Mouse (Mus musculus) T-helper 2 cell (primary cell): Measurements from ENCODE around the gene Ankrd13d.

Source experiments
- in situ Hi-C: fragments of 300-600 bp; cut with MboI, MseI; formaldehyde crosslinking; loops from one replicate; pipeline ENCODE4 v1.15.1; 2025; ENCODE audit warnings: high pct_unique_total_duplicates

Ankrd13d gene

DNA sequence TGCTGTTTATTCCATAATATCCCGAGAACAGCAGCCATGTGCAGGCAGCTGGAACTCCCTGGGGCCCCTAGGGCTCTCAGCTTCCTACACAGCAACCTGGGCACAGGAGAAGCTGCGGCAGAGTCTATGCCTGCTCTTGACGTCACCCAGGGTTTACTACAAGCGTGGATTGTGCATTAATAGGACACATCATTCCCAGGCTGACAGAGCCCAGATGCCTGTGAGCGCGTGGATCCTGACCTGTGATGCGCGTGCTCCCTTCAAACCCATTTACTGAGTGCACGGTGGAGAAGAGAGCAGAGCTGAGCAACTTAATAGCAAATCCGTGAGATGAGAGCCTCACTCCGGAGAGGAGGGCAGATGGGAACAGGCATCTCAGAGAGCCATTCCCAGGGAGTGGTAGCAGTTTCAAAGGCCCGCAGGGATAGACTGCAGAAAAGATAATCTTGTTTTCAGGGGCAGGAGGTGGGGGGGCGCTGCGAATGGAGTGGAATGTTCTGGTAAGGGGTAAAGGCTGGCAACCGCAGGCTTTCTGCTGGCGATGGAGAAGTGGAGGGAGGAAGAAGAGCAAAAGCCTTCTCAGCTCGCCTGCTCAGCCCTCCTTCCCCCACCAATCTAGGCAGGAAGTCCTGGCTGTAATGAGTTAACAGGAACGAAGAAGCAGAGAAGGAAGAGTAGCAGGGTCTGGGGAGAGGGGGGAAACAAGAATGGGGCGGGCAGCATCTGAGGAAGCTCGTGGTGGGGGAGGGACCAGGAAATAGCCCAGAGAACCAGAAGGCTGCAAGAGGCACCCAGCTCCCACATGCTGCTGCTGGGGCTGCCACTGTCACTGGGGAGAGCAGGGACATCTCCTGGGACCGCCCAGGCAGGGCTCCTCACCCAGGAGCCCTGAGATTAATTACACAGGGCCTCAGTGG lies 19.1 kb upstream of the Ankrd13d start:
- in situ Hi-C loops, result no loop called here

DNA sequence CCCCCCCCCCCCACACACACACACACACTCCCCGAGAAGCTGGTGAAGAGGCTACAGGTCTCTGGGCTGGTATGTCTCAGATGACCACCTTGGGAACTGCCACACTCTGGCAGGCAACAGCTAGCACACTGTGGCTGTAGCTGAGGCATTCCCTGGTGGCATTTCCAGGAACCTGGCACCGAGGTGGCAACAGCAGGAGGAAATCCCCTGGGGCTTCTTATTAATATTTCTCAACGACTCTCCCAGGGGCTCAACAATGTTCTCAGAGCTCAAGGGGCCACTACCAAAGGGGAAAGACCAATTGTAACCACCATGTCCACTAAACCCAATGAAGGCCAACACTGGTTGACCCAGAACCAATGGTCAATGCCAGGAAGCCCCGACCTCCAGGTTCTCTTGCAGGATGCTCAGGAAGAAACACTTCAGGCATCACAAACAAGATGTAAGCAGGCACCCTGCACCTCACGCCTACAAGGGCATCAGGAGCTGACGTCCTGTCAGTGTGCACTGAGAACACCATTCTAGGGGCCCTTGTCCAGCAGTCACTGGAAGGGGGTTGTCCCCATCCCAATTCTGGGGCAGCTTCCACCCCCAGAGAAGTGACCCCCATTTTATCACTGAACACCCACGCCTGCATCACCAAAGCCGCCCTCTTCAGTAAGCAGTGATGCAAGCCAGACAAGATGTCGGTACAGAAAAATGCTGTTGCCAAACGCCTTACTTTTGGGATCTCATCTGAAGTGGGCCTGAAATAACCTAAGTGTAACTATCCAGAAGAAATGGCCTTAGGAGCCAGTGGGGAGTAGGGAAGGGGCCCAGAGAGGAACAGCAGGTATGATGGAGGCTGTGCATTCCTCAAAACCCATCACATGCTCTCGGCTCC lies 18.2 kb upstream of the Ankrd13d start:
- in situ Hi-C loops, result no loop called here

DNA sequence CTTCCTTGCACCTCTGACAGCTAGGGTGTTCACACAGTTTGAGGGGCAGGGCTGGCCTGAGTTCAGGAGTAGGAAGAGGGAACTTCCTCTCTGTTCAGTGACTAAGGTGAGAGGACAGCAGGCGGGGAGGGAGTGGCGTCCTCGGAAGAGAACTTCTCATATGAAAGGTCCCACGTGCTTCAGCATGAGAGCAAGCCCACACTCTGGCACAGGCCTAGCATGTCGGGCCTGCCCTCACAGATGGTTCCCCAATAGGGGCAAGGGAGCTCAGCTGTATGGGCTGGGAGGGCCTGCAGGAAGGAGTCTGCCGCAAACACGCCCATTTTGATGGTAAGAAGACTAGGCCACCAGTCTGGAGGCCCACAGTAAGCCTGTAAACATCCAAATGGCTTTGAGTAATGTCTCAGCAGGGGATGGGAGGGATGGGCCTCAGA lies 17.4 kb upstream of the Ankrd13d start:
- in situ Hi-C loops, result no loop called here

DNA sequence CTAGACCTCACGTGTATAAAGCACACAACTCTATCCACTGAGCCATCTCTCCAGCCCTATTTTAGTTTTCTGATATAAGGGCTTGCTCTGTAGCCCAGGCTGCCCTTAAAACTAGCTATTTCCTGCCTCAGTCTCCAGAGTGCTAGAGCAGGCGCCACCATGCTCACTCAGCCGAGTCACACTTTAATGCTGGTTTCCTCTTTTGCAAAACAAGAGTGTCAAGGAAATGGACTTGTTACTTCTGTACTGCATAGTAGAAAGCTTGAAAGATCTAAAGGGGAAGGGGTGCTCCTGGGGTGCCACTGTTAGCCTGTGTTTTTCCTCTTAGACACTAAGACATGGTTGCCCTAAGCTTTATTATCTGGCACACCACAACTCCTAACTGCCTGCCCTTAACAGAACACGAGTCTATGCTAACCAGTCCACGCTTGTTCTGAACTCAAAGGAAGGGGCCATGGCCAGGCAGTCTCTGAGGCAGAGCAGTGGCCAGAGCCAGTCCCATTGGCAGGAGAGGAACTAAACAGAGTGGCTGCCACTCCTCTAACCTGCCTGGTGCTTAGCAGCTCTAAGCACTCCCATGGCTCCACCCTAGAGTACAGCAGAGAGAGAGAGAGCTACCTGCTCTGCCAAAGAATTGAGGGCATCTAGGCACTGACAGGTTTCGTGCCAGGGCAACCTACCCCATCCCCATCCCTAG lies 16.8 kb upstream of the Ankrd13d start:
- in situ Hi-C loops, result no loop called here

DNA sequence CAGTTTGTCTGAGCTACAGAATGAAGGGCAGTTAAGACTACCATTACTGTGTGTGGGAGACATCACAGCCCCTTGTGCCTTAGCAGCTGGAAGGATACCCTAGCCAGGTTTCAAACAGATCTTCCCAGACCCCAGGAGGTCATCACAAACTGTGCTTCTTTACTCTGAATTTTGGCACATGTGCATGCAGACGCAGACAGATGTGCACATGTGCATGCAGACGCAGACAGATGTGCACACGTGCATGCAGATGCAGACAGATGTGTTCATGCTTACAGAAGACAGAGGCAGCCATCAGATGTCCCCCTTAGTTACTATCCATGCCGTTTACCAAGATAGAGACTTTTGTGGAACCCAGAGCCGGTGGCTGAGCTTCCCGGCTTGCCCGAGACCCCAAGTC lies 16.2 kb upstream of the Ankrd13d start:
- in situ Hi-C loops, result no loop called here

DNA sequence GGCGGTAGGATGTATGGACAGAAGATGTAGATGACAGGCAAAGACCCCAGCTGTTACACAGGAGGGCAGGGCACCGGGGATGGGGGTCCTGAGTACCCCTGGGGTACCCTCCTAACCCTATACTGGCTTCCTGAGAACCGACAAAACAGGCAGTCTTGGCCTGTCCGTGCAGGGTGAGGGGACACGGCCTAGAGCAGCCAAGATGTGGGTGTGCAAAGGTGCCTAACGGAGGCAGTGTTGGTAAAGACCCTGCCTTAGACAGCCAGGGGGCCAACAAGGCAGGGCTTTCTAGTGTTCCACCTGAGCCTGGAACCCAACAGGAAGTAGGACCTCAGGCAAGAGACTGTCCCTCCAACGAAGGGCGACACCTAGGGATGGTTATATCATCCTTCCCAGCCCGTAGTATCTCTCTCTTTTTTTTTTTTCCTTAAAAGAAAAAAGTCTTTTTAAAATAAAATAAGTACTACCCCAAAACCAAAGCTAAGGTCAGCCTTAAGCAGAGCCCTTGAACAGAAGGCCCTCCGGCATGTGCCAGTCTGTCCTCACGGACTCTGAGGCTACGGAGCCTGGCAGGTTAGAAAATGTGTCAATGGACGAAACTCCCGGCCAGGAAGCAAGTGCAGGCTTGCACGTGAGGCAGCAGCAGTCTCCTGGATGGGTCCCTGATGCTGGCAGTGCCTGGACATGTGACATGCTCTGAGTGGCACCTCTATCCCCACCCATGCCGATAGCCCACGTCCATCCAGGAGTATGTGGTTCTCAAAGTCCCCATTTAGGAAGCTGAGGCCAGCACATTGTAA lies 15.6 kb upstream of the Ankrd13d start:
- in situ Hi-C loops, result no loop called here

DNA sequence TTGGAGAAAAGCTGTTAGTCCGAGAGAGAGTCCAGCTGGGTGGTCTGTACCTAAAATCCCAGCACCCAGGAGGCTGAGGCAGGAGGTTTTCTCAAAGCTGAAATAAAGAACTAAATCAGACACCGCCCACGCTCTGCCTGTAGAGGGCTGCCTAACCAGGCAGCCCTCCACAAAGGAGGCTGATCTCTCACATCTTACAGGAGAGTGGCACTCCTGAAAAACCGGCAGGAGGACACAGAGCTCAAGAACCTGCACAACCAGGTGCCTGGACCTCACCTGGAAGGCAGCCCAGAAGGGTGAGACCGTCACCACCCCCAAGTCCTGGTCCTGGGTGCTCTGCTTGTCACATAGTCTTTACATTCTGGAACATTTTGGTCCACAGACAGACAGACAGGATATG lies 14.9 kb upstream of the Ankrd13d start:
- in situ Hi-C loops, result no loop called here

DNA sequence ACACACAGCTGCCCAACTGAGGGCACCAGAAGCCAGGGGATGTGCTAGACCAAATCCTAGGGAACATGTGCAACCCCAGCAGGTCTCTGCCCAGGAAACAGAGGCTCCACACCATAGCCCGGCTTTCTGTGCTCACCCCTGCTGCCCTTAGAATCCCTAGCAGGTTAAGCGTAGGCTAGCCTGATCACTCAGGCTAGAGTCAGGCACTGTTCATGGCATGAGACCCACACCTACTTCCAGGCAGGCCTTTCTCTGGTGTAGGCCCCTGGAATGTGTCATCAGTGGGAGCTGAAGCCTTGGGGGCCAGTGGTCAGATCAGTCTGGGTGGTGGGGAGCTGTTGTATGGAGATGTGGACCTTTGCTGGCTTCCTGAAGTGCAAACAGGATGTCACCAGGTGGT lies 13.7 kb upstream of the Ankrd13d start:
- in situ Hi-C loops, result no loop called here

DNA sequence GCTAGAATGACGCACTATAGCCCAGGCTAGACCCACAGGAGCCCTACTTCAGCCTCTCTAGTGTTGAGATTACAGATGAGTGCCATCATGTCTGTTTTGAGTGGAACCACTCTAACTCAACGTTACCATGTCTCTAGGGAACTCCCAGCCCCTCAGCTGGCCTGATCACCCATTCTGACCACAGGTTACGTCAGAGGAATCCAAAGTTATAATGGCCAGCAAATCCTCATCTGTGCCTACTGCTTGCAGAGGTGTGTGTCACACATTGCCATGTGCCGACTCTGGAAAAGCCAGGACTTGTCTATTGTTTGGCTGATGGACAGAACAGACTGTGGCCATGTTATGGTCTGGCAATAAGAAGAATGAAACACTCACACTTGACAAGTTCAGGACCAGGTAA lies 12.5 kb upstream of the Ankrd13d start:
- in situ Hi-C loops, result no loop called here

DNA sequence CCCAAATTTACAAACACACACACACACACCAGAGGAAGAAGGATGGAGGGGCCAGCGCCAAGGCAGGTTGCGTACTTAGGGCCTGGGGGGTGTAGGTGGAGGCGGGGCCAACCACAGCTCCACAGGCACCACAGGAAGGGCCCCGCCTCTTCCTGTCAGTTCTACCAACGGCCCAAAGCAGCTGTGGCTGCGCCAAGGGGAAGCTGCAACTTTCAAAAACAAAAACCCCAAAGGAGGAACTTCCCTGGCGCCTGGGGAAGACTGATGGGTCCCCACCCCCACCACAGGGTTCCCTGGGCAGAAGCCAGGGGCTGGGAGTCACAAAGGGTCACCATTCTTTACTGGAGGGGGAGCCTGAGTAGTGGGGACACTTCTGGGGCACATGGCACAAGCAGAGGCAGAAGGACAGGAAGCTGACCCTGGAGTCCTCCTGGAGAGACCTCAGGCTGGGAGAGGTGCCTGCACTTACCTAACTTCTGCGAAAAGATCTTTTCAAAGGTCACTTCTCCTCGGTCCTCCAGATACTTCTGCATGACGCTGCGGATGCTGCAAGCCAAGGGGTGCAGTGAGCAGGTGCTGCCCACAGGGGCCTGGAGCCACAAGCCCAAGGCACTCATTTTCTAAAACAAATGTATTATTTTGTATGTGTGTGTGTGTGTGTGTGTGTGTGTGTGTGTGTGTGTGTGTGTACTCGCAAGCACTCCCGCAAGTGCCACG lies 11.6 kb upstream of the Ankrd13d start:
- in situ Hi-C loops, result no loop called here

DNA sequence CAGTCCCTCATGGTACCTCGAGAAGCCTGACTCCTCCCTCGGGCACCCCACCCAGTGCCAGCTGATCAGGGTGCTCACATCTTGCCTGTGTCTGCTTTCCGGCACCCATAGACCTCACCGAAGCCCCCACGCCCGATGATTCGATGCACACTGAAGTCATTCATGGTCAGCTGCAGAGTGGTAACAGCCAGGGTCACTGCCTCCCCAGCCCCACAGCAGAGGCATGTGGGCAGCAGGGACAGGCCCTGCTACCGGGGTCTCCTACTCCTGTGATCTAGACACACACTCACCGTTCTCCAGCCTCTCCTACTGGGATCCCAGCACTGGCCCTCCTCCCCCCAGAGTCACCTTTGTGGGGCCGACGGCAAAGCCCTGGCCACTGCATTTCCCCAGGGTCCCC lies 8.2 kb upstream of the Ankrd13d start:
- in situ Hi-C loops, result no loop called here

DNA sequence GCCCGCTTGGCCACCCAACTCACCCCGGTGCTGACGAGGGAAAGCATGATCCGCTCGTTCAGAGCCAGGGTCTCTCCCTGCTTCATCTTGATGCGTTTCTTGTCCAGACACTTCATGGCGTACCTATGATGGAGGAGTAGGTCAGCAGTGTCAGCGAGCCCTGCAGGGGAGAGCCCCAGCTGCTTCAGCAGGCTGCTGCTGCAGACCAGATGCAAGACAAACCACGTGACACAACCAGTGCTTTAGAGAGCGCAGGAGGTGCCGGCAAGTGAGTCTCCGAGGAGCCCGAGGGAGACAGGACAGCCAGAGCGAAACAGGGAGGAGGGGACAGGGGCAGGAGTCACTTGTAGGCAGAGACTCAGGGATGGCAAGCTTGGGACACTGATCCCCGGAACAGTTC lies 7.8 kb upstream of the Ankrd13d start:
- in situ Hi-C loops, result no loop called here

DNA sequence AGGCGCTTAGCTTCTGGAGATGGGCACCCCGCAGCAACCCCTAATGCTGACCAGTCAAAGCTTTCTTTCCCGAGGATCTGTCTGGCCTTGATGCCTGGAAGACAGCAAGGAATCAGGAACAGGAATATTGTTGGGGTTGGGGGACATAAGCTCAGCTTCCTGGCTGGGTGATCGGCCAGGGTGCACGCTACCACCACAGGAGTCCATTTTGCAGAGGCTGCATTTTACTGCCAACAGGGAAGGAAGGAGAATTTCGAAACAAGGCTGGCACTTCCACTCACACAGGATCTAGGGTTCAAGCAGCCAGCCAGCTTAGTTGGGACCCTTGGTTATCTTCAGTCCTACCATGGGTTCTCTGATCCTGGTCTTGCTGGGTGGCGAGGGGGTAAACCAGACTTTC lies 716 bp upstream of the Ankrd13d start:
- in situ Hi-C loops, result no loop called here

DNA sequence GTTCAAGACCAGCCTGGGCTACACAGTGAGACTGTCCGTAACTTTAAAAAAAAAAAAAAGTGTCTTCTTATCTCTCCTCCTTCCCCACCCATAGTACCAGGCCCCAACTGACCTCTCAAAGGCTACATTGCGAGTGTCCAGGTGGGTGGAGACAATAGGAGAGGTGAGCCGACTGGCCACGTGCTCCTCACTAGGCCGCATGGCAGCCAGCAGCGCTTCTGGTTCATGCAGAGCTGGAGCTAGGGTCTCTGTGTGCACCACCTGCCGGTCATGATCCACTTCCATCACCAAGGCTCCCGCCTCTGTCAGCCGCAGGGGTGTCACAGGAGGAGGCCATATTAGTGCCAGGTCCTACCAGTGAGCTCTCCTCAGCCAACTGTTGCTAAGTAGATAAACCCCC lies 2.5 kb downstream of the Ankrd13d start:
- in situ Hi-C loops, result no loop called here

DNA sequence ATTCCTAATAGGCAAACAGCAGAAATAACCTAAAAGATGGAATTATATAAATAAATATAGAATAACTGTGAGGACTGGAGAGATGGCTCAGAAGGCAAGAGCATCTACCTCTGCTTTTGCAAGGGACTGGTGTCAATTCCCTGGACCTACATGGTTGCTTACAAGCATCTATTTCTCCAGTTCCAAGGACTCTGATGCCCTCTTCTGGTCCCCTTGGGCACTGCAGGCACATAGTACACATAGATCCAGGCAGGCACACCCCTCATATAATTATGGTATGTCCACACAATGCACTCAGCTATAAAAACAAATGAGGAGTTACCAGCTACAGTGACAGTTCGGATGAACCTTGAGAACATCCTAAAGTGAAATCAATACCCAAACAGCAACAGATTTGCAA lies 3.5 kb downstream of the Ankrd13d start:
- in situ Hi-C loops, result no loop called here

DNA sequence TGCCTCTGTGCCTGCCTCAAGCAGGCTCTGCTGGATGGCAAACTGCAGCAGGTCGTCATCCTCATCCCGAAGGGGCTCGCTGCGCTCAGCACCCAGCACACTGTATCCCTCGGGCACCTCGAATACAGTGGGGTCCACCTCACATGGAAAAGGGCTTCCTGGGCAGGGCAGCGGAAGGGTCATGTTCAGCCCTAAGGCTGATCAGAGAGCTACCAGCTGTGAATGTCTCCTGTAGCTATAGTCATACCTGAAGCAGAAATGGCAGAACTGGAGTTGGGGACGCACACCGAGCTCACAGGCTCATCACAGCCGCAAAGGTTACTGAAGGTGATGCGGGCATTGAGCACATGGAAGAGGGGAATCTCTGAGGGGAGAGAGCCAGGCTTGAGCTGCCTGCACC lies 12.0 kb downstream of the Ankrd13d start:
- in situ Hi-C loops, result no loop called here

DNA sequence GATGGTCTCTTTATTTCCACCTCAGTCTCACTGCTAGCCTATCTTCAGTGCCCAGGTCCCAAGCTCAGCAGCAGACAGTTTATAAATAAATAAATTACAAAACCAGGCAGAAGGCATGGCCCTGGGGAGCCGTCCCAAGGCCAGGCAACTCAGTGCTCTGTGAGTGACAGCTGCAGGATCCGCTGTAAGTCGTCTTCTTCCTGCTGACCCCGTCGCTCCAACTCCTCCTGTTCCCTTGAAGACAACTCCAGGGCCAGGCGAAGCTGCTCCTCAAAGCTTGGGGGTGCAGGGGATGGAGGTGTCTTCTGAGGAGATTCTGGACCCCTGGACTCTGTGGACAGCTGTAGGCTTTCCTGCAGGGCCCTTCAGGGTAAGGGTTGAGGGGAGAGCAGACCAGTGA lies 12.8 kb downstream of the Ankrd13d start:
- in situ Hi-C loops, result no loop called here

DNA sequence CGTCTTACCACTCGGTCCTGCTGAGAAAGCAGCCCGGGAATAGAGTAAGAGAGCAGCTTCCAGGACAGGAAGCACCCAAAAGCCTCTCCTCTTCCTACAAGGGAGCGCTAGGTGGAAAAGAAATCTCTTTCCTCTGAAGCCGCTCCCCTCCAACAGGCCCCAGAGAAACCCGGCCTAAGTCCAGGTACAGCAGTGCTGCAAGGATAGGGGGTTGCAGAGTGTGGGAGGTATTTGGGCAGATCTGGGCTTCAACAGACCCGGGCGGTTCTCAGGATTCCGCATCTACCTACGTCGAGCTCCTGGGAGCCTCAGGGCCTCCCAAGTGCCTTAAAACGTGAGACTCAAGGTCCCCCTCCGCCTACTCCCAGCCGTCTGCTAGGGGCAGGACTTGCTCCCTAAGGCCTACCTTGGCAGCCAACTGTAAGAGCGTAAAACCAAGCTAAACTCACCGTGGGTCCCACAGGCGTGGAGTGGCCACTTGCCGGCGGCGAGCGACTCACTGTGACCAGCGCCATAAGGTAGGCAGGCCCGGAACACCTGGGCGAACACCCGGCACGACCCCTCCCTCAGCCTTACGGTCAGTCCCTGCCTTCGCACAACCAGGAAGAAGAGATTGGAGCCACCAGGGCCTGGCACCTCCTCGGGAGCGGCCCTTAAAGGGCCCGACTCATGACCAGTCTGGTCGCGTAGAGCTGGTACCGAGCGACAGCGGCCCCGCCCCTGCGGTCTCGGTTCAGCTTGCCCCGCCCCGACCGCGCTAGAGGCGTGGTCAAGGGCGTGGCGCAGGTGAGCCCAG lies 14.2 kb downstream of the Ankrd13d start, which contains the start of gene Ssh3:
Gene Ssh3 (minus strand): TSS at position 615 of the 796 bp plus-strand sequence.
- in situ Hi-C loops, result no loop called here

DNA sequence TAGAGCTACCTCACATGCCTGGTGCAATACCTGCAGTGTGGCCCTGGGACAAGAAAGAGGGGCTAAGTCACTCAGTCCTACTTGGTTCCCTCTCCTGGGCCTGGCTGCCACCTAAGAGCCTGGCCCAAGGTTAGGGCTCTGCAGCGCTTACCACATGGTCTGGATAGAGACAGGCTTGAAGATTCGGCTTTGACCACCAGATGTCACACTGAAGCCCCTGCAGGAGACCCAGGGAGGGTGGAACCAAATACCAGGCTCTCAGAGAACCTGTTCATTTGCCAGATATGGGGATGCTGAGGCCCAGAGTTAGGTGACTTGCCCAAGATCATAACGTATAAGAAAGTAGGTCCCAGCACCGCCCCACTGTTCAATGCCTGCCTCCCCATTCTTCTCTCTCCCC lies 17.0 kb downstream of the Ankrd13d start:
- in situ Hi-C loops, result no loop called here
